Mouse (Mus musculus): Measurements from ENCODE around the gene Msmb.
"Not testable (repeated sequence)": the region's sequence is repeated elsewhere in the genome, so short reads cannot be mapped to it uniquely, and the experiment has no call there.

The Msmb gene

DNA sequence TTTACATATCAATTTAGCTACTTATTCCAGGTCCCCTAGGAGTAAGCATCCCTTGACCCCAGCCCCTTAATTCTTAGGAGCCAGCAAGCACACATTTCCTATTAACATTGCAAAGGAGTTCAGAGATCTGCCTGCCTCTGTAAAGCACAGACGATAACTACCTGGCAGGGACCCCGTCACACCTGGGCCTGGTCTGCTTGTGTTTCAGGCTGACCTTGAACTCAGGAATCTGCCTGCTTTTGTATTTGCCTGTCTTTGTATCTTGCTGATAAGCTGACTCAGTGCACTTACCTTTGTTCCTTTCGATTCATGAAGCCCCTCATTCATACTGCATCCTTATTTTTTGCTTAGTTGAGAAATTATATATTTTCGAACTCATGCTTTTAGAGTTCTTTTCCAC, 34.9 kb upstream of the Msmb start:
- Histone ChIP-seq H3K36me3 (ENCODE audit: insufficient read depth, low read length) (peaks cover 26% of the 10 kb centered on the region), H3K4me3 (replicated peaks; ENCODE audit: low read length) (no peak overlapping the region), H3K9me3 (ENCODE audit: low read length) (no peaks in the 10 kb centered on the region), H3K27me3 (ENCODE audit: insufficient read depth, low read length) (no peaks in the 10 kb centered on the region), H3K4me1 (replicated peaks; ENCODE audit: low read depth, low read length) (peaks cover 81% of the 10 kb centered on the region)
- TF ChIP-seq CTCF (conservative IDR thresholded peaks at IDR 0.05; ENCODE audit: low read length): no peak
- no peak; the same call in 1 of the 2 replicates for TF ChIP-seq NANOG (IDR thresholded peaks at IDR 0.05; ENCODE audit: borderline replicate concordance, low read length)
- TF ChIP-seq POU5F1 (IDR thresholded peaks at IDR 0.05; ENCODE audit: borderline replicate concordance, low read length): no peak

DNA sequence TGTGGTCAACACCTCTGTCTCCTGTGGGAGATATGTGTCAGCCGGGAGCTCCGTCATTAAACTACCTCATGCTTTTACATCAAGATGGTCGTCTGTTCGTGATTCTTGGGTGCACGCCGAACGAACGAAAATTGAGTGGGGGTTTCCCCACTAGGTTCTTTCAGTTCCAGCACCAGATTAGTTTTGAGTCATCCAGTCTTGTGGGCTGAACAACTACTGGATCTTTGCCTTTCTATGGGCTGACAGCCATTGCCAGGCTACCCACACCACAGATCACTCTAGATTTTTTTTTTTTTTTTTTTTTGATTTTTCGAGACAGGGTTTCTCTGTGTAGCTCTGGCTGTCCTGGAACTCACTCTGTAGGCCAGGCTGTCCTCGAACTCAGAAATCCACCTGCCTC, 29.7 kb upstream of the Msmb start:
- H3K4me3 ChIP-seq (replicated peaks; ENCODE audit: low read length); H3K36me3 ChIP-seq (ENCODE audit: insufficient read depth, low read length); H3K9me3 ChIP-seq (ENCODE audit: low read length); H3K27me3 ChIP-seq (ENCODE audit: insufficient read depth, low read length): not testable (repeated sequence)
- peaks cover 43% of the 10 kb centered on the region for H3K4me1 ChIP-seq (replicated peaks; ENCODE audit: low read depth, low read length)

DNA sequence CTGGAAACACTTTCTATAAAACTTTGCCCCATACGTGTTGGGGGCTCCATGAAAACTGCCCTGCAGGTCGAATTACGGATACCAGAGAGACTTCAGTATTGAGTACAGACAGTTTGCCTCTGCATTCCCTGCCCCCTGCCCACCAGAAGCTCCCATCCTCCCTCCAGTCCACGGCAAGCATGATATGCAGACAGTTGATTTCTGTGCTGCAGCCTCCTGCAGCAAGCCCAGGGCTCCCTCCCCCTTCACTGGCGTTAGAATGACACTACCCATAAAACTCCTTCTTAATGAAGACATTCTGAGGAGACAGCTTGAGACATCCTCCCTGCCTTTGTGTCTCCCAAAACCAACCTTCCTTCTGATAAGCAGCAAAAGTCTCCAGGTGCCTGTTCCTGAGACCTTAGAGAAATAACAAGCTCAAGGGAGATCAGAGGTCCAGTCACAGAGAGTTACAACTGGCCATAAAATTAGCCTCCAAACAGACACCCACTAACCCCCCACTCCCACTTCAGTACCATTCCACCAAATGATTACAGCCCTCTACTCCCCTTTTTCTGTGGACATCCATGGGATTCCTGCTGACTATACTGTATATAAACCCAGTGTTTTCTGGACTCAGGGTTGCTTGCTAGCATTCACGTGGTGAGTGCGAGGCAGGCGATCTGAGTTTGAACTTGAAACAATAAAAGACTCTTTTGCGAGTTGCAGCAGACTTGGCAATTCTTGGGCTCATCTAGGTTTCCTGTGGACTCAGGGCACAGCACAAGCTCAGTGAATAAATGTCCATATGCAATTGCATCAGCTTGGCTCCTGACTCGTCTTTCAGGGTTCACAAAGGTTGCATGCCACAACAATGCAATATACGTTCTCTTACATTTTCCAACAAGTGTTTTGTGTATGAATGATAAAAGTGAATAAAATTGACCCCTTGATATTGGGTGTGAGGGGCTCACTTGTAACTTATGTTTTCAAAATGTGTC, 20.6 kb upstream of the Msmb start:
- Histone ChIP-seq H3K9me3 (ENCODE audit: low read length) (no peaks in the 10 kb centered on the region), H3K27me3 (ENCODE audit: insufficient read depth, low read length) (no peaks in the 10 kb centered on the region), H3K4me3 (replicated peaks; ENCODE audit: low read length) (peak overlapping the region; percentile 37; the same call in 1 of the 2 replicates), H3K36me3 (ENCODE audit: insufficient read depth, low read length) (no peaks in the 10 kb centered on the region), H3K4me1 (replicated peaks; ENCODE audit: low read depth, low read length) (peaks cover 56% of the 10 kb centered on the region)
- TF ChIP-seq NANOG (IDR thresholded peaks at IDR 0.05; ENCODE audit: borderline replicate concordance, low read length): no peak
- no peak for TF ChIP-seq POU5F1 (IDR thresholded peaks at IDR 0.05; ENCODE audit: borderline replicate concordance, low read length)

DNA sequence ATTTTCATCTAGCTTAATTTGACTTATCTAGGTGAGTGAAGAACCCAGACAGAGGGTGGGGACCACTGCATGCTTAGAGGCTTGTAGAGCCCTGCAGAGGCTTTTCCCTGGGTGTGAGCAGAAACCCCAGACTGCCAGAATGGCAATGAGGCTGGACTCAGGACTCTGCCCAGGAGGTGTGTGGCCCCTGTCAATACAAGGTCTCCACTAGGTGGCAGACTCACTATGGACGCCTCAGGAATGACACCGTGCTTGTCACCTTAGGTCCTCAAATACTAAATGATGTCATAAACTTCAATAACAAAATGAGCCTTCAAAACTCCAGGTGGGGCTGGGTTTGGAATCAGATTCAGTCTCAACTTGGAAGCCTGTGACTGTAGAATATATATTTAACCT, 19.9 kb upstream of the Msmb start:
- no peaks in the 10 kb centered on the region for H3K27me3 ChIP-seq (ENCODE audit: insufficient read depth, low read length)
- H3K4me3 ChIP-seq (replicated peaks; ENCODE audit: low read length): no peak overlapping the region
- TF ChIP-seq CTCF (conservative IDR thresholded peaks at IDR 0.05; ENCODE audit: low read length): peak; percentile 72
- no peak for TF ChIP-seq POU5F1 (IDR thresholded peaks at IDR 0.05; ENCODE audit: borderline replicate concordance, low read length)
- no peak for TF ChIP-seq NANOG (IDR thresholded peaks at IDR 0.05; ENCODE audit: borderline replicate concordance, low read length)
- peaks cover 63% of the 10 kb centered on the region for H3K4me1 ChIP-seq (replicated peaks; ENCODE audit: low read depth, low read length)
- H3K36me3 ChIP-seq (ENCODE audit: insufficient read depth, low read length): no peaks in the 10 kb centered on the region
- H3K9me3 ChIP-seq (ENCODE audit: low read length): no peaks in the 10 kb centered on the region

DNA sequence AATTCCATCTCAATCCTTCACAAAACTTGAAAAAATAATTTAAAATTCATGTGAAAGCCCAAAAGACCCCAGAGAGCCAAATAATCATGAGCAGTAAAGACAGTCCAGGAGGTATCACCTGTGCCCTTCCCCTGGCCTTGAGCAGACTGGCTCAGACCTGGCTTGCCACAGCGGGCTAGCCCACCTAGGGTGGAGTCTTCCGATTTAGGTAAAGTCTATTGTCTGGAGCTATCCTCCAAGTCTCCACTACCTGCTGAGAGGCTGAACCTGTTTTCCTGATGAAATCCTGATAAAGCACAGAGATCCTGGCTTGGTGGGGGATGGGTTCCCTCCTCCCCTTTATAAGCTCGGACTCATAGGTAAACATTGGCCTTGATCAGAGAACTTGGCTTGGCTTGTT, 17.6 kb upstream of the Msmb start:
- Histone ChIP-seq H3K4me3 (replicated peaks; ENCODE audit: low read length) (peak overlapping the region; percentile 11; the same call in 1 of the 2 replicates), H3K9me3 (ENCODE audit: low read length) (no peaks in the 10 kb centered on the region), H3K4me1 (replicated peaks; ENCODE audit: low read depth, low read length) (peaks cover 78% of the 10 kb centered on the region), H3K36me3 (ENCODE audit: insufficient read depth, low read length) (no peaks in the 10 kb centered on the region), H3K27me3 (ENCODE audit: insufficient read depth, low read length) (no peaks in the 10 kb centered on the region)
- TF ChIP-seq NANOG (IDR thresholded peaks at IDR 0.05; ENCODE audit: borderline replicate concordance, low read length) (peak; percentile 45; the same call in 1 of the 2 replicates), POU5F1 (IDR thresholded peaks at IDR 0.05; ENCODE audit: borderline replicate concordance, low read length) (no peak)

DNA sequence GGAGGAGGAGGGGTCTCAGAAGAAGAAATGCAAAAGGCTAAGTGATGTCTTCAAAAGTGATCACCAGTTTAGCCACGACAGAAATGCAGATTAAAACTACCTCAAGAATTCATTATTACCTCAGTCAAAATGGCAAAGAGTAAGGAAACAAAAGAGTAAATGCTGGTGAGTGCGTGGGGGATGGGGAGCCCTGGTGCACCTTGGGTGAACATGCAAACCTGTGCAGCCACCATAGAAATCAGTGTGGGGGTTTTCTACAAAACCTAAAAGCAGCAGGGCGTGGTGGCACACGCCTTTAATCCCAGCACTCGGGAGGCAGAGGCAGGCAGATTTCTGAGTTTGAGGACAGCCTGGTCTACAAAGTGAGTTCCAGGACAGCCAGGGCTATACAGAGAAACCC, 16.6 kb upstream of the Msmb start:
- H3K36me3 ChIP-seq (ENCODE audit: insufficient read depth, low read length); H3K27me3 ChIP-seq (ENCODE audit: insufficient read depth, low read length); H3K4me3 ChIP-seq (replicated peaks; ENCODE audit: low read length); H3K9me3 ChIP-seq (ENCODE audit: low read length): not testable (repeated sequence)
- H3K4me1 ChIP-seq (replicated peaks; ENCODE audit: low read depth, low read length): peaks cover 78% of the 10 kb centered on the region

DNA sequence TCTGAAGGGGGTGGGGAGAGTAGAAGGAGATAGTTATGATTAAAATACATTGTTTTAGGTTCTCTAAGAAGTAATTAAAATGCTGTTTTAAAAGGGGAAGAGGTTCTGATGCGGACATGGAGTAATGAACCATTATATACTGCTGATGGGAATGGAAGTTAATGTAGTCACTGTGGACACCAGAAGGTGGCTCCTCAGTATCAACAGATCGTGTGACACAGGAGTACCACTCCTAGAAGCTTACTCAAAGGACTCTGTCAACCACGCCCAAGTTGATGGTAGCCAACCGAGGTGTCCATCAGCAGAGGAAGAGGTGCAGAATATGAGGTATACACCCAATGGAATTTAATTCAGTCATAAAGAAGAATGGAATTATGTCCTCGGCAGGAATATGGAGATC, 13.4 kb upstream of the Msmb start:
- peaks cover 51% of the 10 kb centered on the region for H3K4me1 ChIP-seq (replicated peaks; ENCODE audit: low read depth, low read length)
- no peaks in the 10 kb centered on the region for H3K27me3 ChIP-seq (ENCODE audit: insufficient read depth, low read length)
- TF ChIP-seq CTCF (conservative IDR thresholded peaks at IDR 0.05; ENCODE audit: low read length) (no peak), POU5F1 (IDR thresholded peaks at IDR 0.05; ENCODE audit: borderline replicate concordance, low read length) (no peak)
- H3K36me3 ChIP-seq (ENCODE audit: insufficient read depth, low read length): no peaks in the 10 kb centered on the region
- no peak overlapping the region for H3K4me3 ChIP-seq (replicated peaks; ENCODE audit: low read length)
- no peaks in the 10 kb centered on the region for H3K9me3 ChIP-seq (ENCODE audit: low read length)

DNA sequence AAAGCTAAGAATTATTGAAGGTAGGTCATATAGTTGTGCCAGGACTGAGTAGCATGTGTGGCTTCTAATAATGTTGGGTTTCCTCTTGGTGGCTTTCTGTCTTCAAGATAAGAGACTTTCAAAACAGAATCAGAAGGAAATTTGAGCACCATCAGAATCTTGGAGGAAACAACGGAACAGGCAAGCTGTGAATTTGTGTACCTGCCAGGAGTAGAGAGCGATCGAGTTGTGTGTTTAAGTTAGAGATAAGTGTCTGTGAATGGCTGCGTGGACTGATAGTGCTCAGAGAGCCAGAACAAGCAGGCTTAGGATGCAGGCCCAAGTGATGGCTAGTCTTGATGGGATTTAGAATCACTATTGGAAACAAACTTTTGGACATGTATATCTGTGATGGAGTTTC, 10.0 kb upstream of the Msmb start:
- Histone ChIP-seq H3K27me3 (ENCODE audit: insufficient read depth, low read length) (no peaks in the 10 kb centered on the region), H3K36me3 (ENCODE audit: insufficient read depth, low read length) (no peaks in the 10 kb centered on the region), H3K4me1 (replicated peaks; ENCODE audit: low read depth, low read length) (peaks cover 53% of the 10 kb centered on the region), H3K9me3 (ENCODE audit: low read length) (no peaks in the 10 kb centered on the region), H3K4me3 (replicated peaks; ENCODE audit: low read length) (no peak overlapping the region)
- TF ChIP-seq CTCF (conservative IDR thresholded peaks at IDR 0.05; ENCODE audit: low read length) (no peak), NANOG (IDR thresholded peaks at IDR 0.05; ENCODE audit: borderline replicate concordance, low read length) (no peak), POU5F1 (IDR thresholded peaks at IDR 0.05; ENCODE audit: borderline replicate concordance, low read length) (no peak)

DNA sequence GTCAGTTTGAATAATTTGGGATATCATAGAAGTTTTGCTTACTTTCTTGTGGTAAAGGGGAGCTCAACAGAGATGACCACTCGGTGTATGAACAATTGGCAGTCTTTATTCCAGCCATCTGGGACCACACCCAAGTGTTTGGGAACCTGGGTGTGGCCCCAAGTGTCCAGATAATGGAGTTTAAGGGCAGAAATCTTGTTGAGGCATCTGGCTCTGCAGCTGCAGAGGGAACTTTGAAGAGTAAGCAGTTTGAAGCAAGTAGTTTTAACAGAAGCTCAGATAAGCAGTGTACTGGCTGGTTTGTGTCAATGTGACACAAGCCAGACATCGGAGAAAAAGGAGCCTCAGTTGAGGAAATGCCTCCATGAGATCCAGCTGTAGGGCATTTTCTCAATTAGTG, 7.5 kb upstream of the Msmb start:
- no peaks in the 10 kb centered on the region for H3K27me3 ChIP-seq (ENCODE audit: insufficient read depth, low read length)
- TF ChIP-seq CTCF (conservative IDR thresholded peaks at IDR 0.05; ENCODE audit: low read length): no peak
- TF ChIP-seq NANOG (IDR thresholded peaks at IDR 0.05; ENCODE audit: borderline replicate concordance, low read length): no peak
- TF ChIP-seq POU5F1 (IDR thresholded peaks at IDR 0.05; ENCODE audit: borderline replicate concordance, low read length): no peak
- H3K4me3 ChIP-seq (replicated peaks; ENCODE audit: low read length): 0 out of 2 replicates have a peak overlapping the region, but pooled peaks have one; percentile 17
- no peaks in the 10 kb centered on the region for H3K9me3 ChIP-seq (ENCODE audit: low read length)
- H3K36me3 ChIP-seq (ENCODE audit: insufficient read depth, low read length): no peaks in the 10 kb centered on the region
- H3K4me1 ChIP-seq (replicated peaks; ENCODE audit: low read depth, low read length): peaks cover 43% of the 10 kb centered on the region

DNA sequence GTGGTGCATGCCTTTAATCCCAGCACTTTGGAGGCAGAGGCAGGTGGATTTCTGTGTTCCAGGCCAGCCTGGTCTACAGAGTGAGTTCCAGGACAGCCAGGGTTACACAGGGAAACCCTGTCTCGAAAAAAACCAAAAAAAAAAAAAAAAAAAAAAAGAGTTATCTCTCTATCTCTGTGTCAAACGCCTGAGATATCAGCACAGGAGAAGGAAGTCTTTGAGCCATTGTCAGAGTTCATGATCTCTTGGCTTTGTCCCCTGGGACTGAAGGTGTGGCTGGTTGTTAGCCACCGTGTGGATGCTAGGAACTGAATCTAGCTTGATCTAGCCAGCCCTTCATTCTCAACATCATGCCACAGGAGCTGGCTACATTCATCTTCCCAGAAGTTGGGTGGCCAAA, 5.4 kb upstream of the Msmb start:
- H3K4me3 ChIP-seq (replicated peaks; ENCODE audit: low read length); H3K27me3 ChIP-seq (ENCODE audit: insufficient read depth, low read length); H3K9me3 ChIP-seq (ENCODE audit: low read length); H3K36me3 ChIP-seq (ENCODE audit: insufficient read depth, low read length): not testable (repeated sequence)
- peaks cover 57% of the 10 kb centered on the region for H3K4me1 ChIP-seq (replicated peaks; ENCODE audit: low read depth, low read length)
